Mouse (Mus musculus) hindbrain, postnatal 0 days (tissue): ENCODE results near the gene Tcf3. TPM values are rescaled to one million over a fixed set of nuclear protein-coding genes. Genes with fewer than 3 reads are reported as not detected.
A peak's percentile ranks its signal among the peaks of the same experiment; 100 is the strongest.

Source experiments
- ATAC-seq: fragments of 200-750 bp; cut with Nextera tagmentation; 2 replicates; pipeline ENCODE4 v1.8.0; 2017; ENCODE audit warnings: mild to moderate bottlenecking, moderate TSS enrichment, moderate library complexity
- DNase-seq: peaks from one replicate; pipeline ENCODE4 v3.0.0-alpha.2; 2015; ENCODE audit warnings: low spot score
- H3K27ac ChIP-seq: fragments of 300-500 bp; sonication (generic); 2 replicates; pipeline ENCODE4 v1.5.1; 2014; ENCODE audit warnings: mild to moderate bottlenecking
- H3K27me3 ChIP-seq: fragments of 300-500 bp; sonication (generic); 2 replicates; pipeline ENCODE4 v1.6.1; 2014; ENCODE audit warnings: low read length, mixed read lengths; ENCODE audit not compliant: insufficient read depth
- H3K36me3 ChIP-seq: fragments of 300-500 bp; sonication (generic); 2 replicates; pipeline ENCODE4 v1.6.1; 2014; ENCODE audit warnings: low read length, mixed read lengths; ENCODE audit not compliant: insufficient read depth
- H3K4me1 ChIP-seq: fragments of 300-500 bp; sonication (generic); 2 replicates; pipeline ENCODE4 v1.6.1; 2014; ENCODE audit warnings: antibody characterized with exemption, low read length, mixed read lengths; ENCODE audit not compliant: insufficient read depth
- H3K4me2 ChIP-seq: fragments of 300-500 bp; sonication (generic); 2 replicates; pipeline ENCODE4 v1.6.1; 2014; ENCODE audit warnings: low read depth, mild to moderate bottlenecking, low read length, moderate library complexity, mixed read lengths
- H3K4me3 ChIP-seq: fragments of 300-500 bp; sonication (generic); 2 replicates; pipeline ENCODE4 v1.5.1; 2014; ENCODE audit warnings: low read length
- H3K9ac ChIP-seq: fragments of 300-500 bp; sonication (generic); replicated peaks from 2 replicates; pipeline ENCODE4 v1.6.1; 2014; ENCODE audit warnings: mild to moderate bottlenecking, low read length, moderate library complexity, mixed read lengths
- H3K9me3 ChIP-seq: fragments of 300-500 bp; sonication (generic); 2 replicates; pipeline ENCODE4 v1.6.1; 2016; ENCODE audit warnings: low read length, mixed read lengths
- CTCF ChIP-seq: IDR thresholded peaks from 2 replicates; pipeline ENCODE4 v1.5.1; 2016; ENCODE audit warnings: antibody characterized with exemption, control low read depth, low read depth
- WGBS: fragments of 180-500 bp; shearing (Covaris S2); extraction: QIAGEN DNeasy Blood & Tissue Kit; methylation state at CpG from one replicate; pipeline ENCODE4 v1.1.7; 2014; 5-methylcytosine and 5-hydroxymethylcytosine counted together
- polyA plus RNA-seq: library from polyadenylated mRNA; unstranded; fragments of >200 nt; fragmentation: Nextera tagmentation; extraction: Ambion mirVana; gene quantifications from 2 replicates; pipeline ENCODE4 v1.2.1, GENCODE M21; 2015
- total RNA-seq: library from RNA; depleted of rRNA; stranded (reverse); fragments of >200 nt; gene quantifications from 2 replicates; pipeline ENCODE4 v1.2.3, GENCODE M21; 2014

The Tcf3 gene
- total and polyA plus RNA-seq, 2 experiments from 2014 or later: 36.2 to 132 TPM

DNA sequence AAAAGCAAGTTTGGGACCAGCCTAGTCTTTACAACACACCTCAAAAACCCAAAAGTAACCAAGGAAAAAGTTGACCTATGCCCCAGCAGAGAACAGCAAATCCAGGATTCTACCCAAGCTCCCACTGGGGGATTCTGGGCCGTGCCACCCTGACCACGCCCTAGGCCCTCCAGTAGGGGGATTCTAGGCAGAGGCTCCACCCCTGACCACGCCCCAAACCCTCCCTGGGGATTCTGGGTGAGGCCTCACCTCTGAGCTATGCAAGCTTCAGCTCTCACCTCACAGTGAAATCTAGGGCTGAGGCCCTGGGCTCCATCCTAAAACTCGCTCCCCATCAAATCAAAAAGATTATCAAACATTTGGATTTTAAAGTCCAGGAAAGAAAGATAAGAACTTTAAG lies 9.9 kb downstream of the Tcf3 start:
- no peaks in the 10 kb centered on the region for H3K9me3 ChIP-seq
- no peak overlapping the region for H3K4me2 ChIP-seq
- 63% methylated on average over 4 of the region's 4 CpGs for WGBS
- H3K36me3 ChIP-seq: peaks cover 52% of the 10 kb centered on the region
- H3K27me3 ChIP-seq: no peaks in the 10 kb centered on the region
- H3K27ac ChIP-seq: no peak overlapping the region
- ATAC-seq (no peak), DNase-seq (no peak)
- H3K4me3 ChIP-seq: no peak overlapping the region
- TF ChIP-seq CTCF: no peak
- 0 out of 2 replicates have a peak, but pooled peaks cover 10% of the 10 kb centered on the region for H3K4me1 ChIP-seq
- no peak overlapping the region for H3K9ac ChIP-seq

- 72% methylated on average over 9 of the region's 9 CpGs for WGBS
- Histone ChIP-seq H3K9me3 (no peaks in the 10 kb centered on the region), H3K4me2 (no peak overlapping the region), H3K4me3 (no peak overlapping the region), H3K36me3 (peaks cover 56% of the 10 kb centered on the region), H3K9ac (no peak overlapping the region), H3K27me3 (no peaks in the 10 kb centered on the region), H3K27ac (no peak overlapping the region), H3K4me1 (0 out of 2 replicates have a peak, but pooled peaks cover 10% of the 10 kb centered on the region)
- DNase-seq (no peak), ATAC-seq (no peak)
- TF ChIP-seq CTCF: no peak
Observed at GRCm38 (mm10) chr10:80421651-80422472, 11.6 kb downstream of the Tcf3 start.

- Histone ChIP-seq H3K4me2 (no peak overlapping the region), H3K36me3 (peaks cover 56% of the 10 kb centered on the region), H3K4me3 (no peak overlapping the region), H3K27ac (no peak overlapping the region), H3K9me3 (no peaks in the 10 kb centered on the region), H3K9ac (no peak overlapping the region), H3K4me1 (0 out of 2 replicates have a peak, but pooled peaks cover 10% of the 10 kb centered on the region), H3K27me3 (no peaks in the 10 kb centered on the region)
- WGBS: 96% methylated on average over 8 of the region's 8 CpGs
- no peak for DNase-seq
- no peak for ATAC-seq
- no peak for TF ChIP-seq CTCF
Observed at GRCm38 (mm10) chr10:80421208-80421607, 12.2 kb downstream of the Tcf3 start.

DNA sequence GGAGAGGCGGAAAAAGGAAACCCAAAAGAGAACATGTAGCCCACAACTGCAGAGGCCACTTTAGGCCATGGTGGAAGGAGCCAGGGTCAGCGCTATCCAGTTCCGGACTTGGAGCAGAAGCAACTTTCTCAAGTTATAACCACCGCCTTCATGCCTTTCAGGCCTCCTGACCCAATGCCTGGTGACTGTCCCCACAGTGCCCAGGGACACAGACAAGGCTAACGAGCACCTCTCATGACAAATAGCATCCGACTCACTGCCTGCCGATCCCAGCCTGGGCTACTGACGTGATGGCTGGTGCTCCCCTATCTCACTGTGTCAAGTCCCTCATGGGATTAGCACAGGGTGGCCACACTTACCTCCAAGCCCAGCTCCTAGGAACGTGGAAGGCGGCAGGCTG lies 12.7 kb downstream of the Tcf3 start:
- 0 out of 2 replicates have a peak, but pooled peaks cover 10% of the 10 kb centered on the region for H3K4me1 ChIP-seq

DNA sequence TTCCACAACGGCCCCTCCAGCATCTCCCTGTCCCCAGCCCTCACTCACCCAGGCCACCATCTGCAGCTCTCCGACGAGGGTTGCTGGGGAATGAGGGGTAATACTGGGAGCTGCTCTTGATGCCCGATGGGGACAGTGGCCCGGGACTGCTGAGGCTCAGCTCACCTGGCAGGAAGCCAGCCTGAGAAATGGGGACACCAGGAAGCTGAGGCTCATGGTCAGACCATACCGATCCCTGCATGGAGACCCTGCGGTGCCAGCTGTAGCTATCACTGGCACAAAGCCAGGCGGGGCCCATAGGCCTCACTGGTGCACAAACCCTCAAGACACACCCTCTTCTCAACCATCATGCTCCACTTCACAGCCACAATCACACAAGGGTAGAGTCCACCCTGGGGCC lies 14.0 kb downstream of the Tcf3 start:
- Histone ChIP-seq H3K27me3 (no peaks in the 10 kb centered on the region), H3K4me1 (0 out of 2 replicates have a peak, but pooled peaks cover 10% of the 10 kb centered on the region), H3K36me3 (peaks cover 55% of the 10 kb centered on the region), H3K9ac (no peak overlapping the region), H3K4me2 (no peak overlapping the region), H3K27ac (peak overlapping the region; percentile 49; the same call in 1 of the 2 replicates), H3K9me3 (no peaks in the 10 kb centered on the region), H3K4me3 (no peak overlapping the region)
- DNase-seq (peak; percentile 38), ATAC-seq (no peak)
- WGBS: 39% methylated on average over 8 of the region's 8 CpGs
- TF ChIP-seq CTCF: no peak

More for the DNA sequence above, 12.7 kb downstream of the Tcf3 start:
- no peak for DNase-seq
- no peak overlapping the region for H3K4me2 ChIP-seq
- no peaks in the 10 kb centered on the region for H3K27me3 ChIP-seq
- no peak overlapping the region for H3K27ac ChIP-seq
- H3K36me3 ChIP-seq: peaks cover 55% of the 10 kb centered on the region
- no peak overlapping the region; the same call in 1 of the 2 replicates for H3K9ac ChIP-seq
- 89% methylated on average over 10 of the region's 10 CpGs for WGBS
- H3K4me3 ChIP-seq: no peak overlapping the region
- no peak for TF ChIP-seq CTCF
- no peaks in the 10 kb centered on the region for H3K9me3 ChIP-seq
- no peak for ATAC-seq

DNA sequence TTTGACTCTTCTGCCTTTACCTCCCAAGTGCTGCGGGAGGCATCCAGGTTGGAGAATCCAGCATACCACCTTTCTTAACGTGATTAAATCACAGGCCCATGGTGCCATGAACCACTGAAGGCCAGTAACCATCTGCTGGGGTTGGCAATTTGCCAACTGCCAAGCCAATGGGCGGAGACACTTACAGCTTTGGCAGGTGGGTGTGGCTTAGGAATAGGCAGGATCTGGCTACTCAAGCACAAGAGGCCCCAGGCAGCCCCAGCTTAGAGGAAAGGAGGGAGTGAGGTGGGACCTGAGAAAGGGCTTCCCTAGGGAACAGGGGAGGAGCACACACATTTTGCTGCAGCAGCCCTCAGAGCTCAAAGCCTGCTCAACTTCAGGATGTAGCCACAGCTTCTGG lies 15.1 kb downstream of the Tcf3 start:
- H3K9me3 ChIP-seq: no peaks in the 10 kb centered on the region
- ATAC-seq (no peak), DNase-seq (peak; percentile 84)
- no peak overlapping the region for H3K4me3 ChIP-seq
- no peak overlapping the region for H3K4me2 ChIP-seq
- no peak overlapping the region for H3K9ac ChIP-seq
- peak overlapping the region; percentile 49; the same call in 1 of the 2 replicates for H3K27ac ChIP-seq
- no peaks in the 10 kb centered on the region for H3K27me3 ChIP-seq
- WGBS: 31% methylated on average over 3 of the region's 3 CpGs
- no peak for TF ChIP-seq CTCF
- 0 out of 2 replicates have a peak, but pooled peaks cover 10% of the 10 kb centered on the region for H3K4me1 ChIP-seq
- peaks cover 58% of the 10 kb centered on the region for H3K36me3 ChIP-seq

DNA sequence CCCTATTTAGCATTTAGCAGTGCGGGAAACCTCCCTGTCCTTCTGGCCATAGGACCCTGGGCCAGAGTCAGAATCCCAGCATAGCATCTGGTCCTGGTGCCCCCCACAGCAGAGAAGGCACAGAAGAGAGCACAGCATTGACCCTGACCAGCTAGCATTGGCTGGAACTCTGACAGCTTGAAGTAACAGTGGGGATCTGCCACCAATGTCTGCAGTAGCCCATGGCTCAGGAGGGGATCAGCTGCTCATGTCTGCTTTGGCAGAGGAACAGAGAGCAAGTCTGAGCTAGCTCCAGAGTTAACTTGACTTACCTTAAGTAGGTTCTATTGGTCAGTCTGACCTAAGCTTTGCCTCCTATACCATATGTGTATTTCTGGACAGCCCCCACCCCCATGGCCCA lies 15.6 kb downstream of the Tcf3 start:
- Histone ChIP-seq H3K9ac (no peak overlapping the region), H3K9me3 (no peaks in the 10 kb centered on the region), H3K4me1 (0 out of 2 replicates have a peak, but pooled peaks cover 10% of the 10 kb centered on the region), H3K27me3 (no peaks in the 10 kb centered on the region), H3K4me2 (no peak overlapping the region), H3K36me3 (peaks cover 58% of the 10 kb centered on the region), H3K27ac (peak overlapping the region; percentile 49; the same call in 1 of the 2 replicates), H3K4me3 (no peak overlapping the region)
- WGBS: 65% methylated on average over 1 of the region's 1 CpGs
- ATAC-seq (peak; percentile 36; the same call in 1 of the 2 replicates), DNase-seq (peak; percentile 58)
- no peak for TF ChIP-seq CTCF
